Mouse (Mus musculus) heart, postnatal 14 days (tissue): ENCODE data around the gene AU018091. TPM values are rescaled to one million over a fixed set of nuclear protein-coding genes. Genes with fewer than 3 reads are reported as not detected.
"Not testable (repeated sequence)": the region's sequence is repeated elsewhere in the genome, so short reads cannot be mapped to it uniquely, and the experiment has no call there.

Experiments
- DNase-seq, 2 experiments: peaks; one replicate each; pipeline ENCODE4 v3.0.0; 2021 to 2022
- intact Hi-C: fragments of 180-260 bp; cut with DNase I; formaldehyde crosslinking; loops from one replicate; pipeline ENCODE4 v1.15.1; 2025
- microRNA-seq, 2 experiments: library from miRNA; unstranded; fragments of <30 nt; microRNA quantifications; one replicate each; pipeline ENCODE4 v1.2.0; 2021 to 2022
- total RNA-seq, 2 experiments: library from RNA; stranded (reverse); gene quantifications; 2 replicates each; pipeline ENCODE4 v1.2.3; 2021

The AU018091 gene
- total RNA-seq, 2 experiments from 2014 or later = not detected

GRCm38 (mm10) chr7:3180958-3181357 lies 12.0 kb upstream of the AU018091 start:
- DNase-seq, intact Hi-C loops: not testable (repeated sequence)

DNA sequence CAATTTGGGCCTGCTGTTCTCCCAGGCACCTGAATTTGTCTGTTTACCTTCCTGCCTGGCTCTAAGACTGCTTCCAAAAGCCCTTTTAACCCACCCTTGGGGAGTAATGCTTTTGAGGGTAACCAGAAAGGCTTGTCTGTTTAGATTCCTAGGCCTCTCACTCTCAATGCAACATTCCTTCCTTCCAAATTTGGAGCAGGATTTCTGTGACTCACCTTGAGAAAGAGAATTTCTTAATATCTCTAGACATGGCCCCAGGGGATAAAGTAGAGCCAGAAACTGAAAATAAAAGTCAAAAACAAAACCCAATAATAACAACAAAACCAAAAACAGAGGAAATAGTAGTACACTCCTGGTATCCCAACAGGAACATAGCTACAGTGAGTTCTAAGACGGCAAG lies 707 bp downstream of the AU018091 start:
- DNase-seq = no peak
- intact Hi-C loops = no loop called here

GRCm38 (mm10) chr7:3166270-3166669 lies 2.7 kb downstream of the AU018091 start:
- DNase-seq = no peak
- intact Hi-C loops = no loop called here

DNA sequence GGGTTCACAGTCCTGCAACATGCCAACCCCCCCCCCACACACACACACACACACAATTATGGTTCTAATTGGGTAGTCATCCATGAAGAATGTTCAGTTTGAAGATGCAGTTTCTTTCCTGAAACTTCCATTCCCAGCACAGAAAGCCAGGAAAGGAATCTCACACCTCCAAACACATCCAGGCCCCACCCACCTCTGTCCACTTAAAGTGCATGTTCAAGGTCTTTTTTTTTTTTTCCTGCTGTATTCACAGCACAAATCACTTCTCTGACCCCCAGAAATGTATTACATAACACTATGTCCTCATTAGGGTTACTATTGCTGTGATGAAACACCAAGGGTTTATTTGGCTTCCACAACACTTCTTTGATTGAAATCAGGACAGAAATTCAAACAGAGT lies 4.0 kb downstream of the AU018091 start:
- no peak for DNase-seq
- intact Hi-C loops = no loop called here

DNA sequence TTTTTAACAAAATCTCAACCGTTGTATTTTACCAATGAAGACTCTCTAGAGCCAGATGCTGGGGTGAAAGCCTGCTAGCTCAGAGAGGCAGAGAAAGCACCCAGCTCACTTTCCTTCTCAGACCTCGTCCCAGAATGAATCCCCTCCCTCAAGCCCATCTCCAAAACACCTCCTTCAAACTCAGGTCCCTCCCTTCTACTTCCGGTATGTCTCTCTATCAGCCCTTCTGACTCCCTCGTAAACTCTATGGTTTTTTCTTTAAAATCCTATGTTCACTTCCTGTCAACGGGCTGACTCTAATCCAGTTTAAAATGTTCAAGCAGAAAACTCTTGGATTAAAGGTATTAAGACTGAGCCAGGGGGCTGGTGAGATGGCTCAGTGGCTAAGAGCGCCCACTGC lies 4.6 kb downstream of the AU018091 start:
- intact Hi-C loops = no loop called here
- no peak for DNase-seq

DNA sequence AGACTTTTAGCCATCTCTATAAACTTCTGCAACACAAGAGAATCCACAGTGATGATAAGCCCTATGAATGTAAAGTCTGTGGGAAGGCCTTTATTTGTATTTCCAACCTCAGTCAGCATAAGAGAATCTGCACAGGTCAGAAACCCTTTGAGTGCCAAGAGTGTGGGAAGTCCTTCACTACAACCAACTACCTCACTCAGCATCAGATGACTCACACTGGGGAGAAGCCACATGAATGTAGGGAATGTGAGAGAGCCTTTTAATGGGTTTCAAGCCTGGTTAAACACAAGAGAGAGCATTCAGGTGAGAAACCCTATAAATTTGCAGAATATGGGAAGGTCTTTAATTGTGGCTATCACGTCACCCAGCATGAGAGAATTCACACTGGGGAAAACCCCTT lies 18.6 kb downstream of the AU018091 start:
- DNase-seq = no peak
- intact Hi-C loops = no loop called here

DNA sequence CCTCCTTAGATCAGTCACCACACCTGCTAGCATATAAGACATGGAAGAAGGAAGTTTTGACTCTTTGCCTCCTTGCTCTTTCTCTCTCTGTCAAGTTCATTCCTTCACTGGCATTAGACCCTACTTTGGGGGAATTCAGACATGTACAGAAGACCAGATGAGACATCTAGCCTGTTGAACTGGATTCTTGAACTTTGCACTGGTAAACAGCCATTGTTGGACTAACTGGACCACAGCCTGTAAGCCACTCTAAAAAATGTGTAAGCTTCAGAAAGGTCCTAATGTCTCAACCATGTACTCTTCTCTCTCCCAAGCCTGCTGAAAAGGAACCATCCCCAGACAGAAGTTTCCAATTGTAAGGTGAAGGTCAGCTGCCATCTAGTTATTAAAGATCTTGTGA lies 22.9 kb downstream of the AU018091 start:
- intact Hi-C loops = no loop called here
- no peak for DNase-seq

GRCm38 (mm10) chr7:3143329-3143728 lies 25.7 kb downstream of the AU018091 start:
- intact Hi-C loops = no loop called here
- no peak for DNase-seq

DNA sequence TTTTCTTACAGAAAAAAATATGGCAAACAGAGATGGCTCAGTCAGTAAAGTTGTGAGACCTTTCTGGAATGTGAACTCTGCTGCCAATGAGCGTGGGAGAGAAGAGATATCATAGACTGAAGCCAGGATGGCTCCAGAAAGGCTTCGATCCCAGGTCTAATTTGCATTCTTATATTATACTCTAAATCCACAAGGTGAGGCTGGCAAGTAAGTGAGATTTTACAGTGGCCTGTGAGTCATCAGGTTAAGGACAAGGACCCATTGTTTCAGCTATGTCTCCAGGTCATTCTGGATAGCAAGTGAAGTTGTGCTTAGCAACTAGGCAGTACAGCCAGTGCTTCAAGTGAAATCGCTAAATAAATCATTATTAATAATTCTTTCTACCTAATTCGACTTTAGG lies 33.4 kb downstream of the AU018091 start:
- intact Hi-C loops = no loop called here
- DNase-seq = no peak

GRCm38 (mm10) chr7:3134654-3135053 lies 34.3 kb downstream of the AU018091 start:
- no peak for DNase-seq
- intact Hi-C loops = no loop called here

- intact Hi-C loops = no loop called here
- DNase-seq = no peak
Observed at GRCm38 (mm10) chr7:3130342-3130741, 38.7 kb downstream of the AU018091 start.

DNA sequence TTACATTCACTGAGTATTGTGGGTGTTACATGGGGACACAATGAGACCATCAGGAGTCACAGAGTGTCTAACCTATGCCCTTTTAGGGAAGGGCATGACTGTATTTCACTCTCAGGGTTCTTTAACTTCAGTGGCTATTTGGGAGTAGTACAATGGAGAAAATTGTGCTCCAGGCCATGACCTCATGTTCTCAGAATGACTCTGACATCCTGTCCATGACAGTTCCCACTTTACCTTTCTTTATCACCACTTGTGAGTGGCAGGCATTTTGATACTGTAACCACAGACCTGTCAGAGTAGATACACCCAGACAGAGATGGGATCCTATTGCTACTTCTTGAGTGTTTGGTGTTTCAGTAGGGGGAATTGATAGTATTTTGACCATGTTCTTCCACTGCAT lies 40.4 kb downstream of the AU018091 start:
- DNase-seq, intact Hi-C loops: not testable (repeated sequence)

GRCm38 (mm10) chr7:3111193-3111592 lies 57.8 kb downstream of the AU018091 start:
- DNase-seq, intact Hi-C loops: not testable (repeated sequence)

- DNase-seq, intact Hi-C loops: not testable (repeated sequence)
Observed at GRCm38 (mm10) chr7:3106516-3107077, 62.4 kb downstream of the AU018091 start.

Small RNA genes lying within 50 kb of the gene (microRNA-seq; reads per million reads assigned to microRNA genes)
- 0 reads per million in 2 experiments for gene Mir290a
- 0 reads per million in 2 experiments for gene Mir290b
- 0 to 0.12 reads per million in 2 experiments for gene Mir291a
- gene Mir292 = 0 reads per million in 2 experiments
- gene Mir292b = 0 reads per million in 2 experiments

Other genes starting within 250 kb of the AU018091 start
- gene Nlrp12, start 80.5 kb upstream of the AU018091 start, total RNA-seq = not detected
- gene Myadm, start 119.9 kb upstream of the AU018091 start, total RNA-seq = 100 to 1,000 TPM; 196 to 216 TPM
- gene Prkcg, start 120.0 kb upstream of the AU018091 start, total RNA-seq = 1 to 10 TPM; 3.2 to 3.5 TPM
- 1 to 10 TPM; 5.3 to 5.6 TPM for gene Cacng7, start 163.8 kb upstream of the AU018091 start, total RNA-seq
- not detected for gene Cacng8, start 221.5 kb upstream of the AU018091 start, total RNA-seq